Mouse (Mus musculus) splenic B cell, adult 2 months (primary cell): ENCODE data around the gene Cenpn.

Experiments used
- DNase-seq: peaks from one replicate; pipeline ENCODE4 v3.0.0-alpha.2; 2011; ENCODE audit warnings: low read depth, low spot score
- H3K27me3 ChIP-seq: 2 replicates; pipeline ENCODE4 v1.6.1; 2012; ENCODE audit warnings: mild to moderate bottlenecking, low read length, moderate library complexity, mixed read lengths; ENCODE audit not compliant: control insufficient read depth, poor library complexity, insufficient read depth, severe bottlenecking
- H3K36me3 ChIP-seq: 2 replicates; pipeline ENCODE4 v1.6.1; 2012; ENCODE audit warnings: mild to moderate bottlenecking, low read length, moderate library complexity, mixed read lengths; ENCODE audit not compliant: control insufficient read depth, poor library complexity, insufficient read depth, severe bottlenecking

The Cenpn gene

GRCm38 (mm10) chr8:116921337-116922059 lies at the start of gene Cenpn, which contains the start of gene Cmc2:
Gene Cenpn (plus strand): TSS chr8:116921730.
Gene Cmc2 (minus strand): TSS chr8:116921455.
- peak; percentile 98 for DNase-seq
- no peaks in the 10 kb centered on the region for H3K36me3 ChIP-seq
- H3K27me3 ChIP-seq = no peaks in the 10 kb centered on the region

- no peaks in the 10 kb centered on the region for H3K27me3 ChIP-seq
- no peaks in the 10 kb centered on the region for H3K36me3 ChIP-seq
- DNase-seq = peak; percentile 67
Observed at GRCm38 (mm10) chr8:116872761-116873342, 48.7 kb upstream of the Cenpn start.

- peak; percentile 62 for DNase-seq
- no peaks in the 10 kb centered on the region for H3K36me3 ChIP-seq
- no peaks in the 10 kb centered on the region for H3K27me3 ChIP-seq
Observed at GRCm38 (mm10) chr8:116873586-116873985, 47.9 kb upstream of the Cenpn start.

- Histone ChIP-seq H3K27me3 (no peaks in the 10 kb centered on the region), H3K36me3 (no peaks in the 10 kb centered on the region)
- no peak for DNase-seq
Observed at GRCm38 (mm10) chr8:116873986-116874385, 47.5 kb upstream of the Cenpn start.

- Histone ChIP-seq H3K27me3 (no peaks in the 10 kb centered on the region), H3K36me3 (no peaks in the 10 kb centered on the region)
- peak; percentile 84 for DNase-seq
Observed at GRCm38 (mm10) chr8:116875798-116876450, 45.6 kb upstream of the Cenpn start.

GRCm38 (mm10) chr8:116881396-116881795 lies 40.1 kb upstream of the Cenpn start:
- Histone ChIP-seq H3K36me3 (no peaks in the 10 kb centered on the region), H3K27me3 (no peaks in the 10 kb centered on the region)
- DNase-seq = no peak

GRCm38 (mm10) chr8:116887813-116888212 lies 33.7 kb upstream of the Cenpn start:
- no peaks in the 10 kb centered on the region for H3K27me3 ChIP-seq
- no peaks in the 10 kb centered on the region for H3K36me3 ChIP-seq
- no peak for DNase-seq

GRCm38 (mm10) chr8:116891446-116891845 lies 30.1 kb upstream of the Cenpn start:
- no peaks in the 10 kb centered on the region for H3K27me3 ChIP-seq
- H3K36me3 ChIP-seq = no peaks in the 10 kb centered on the region
- no peak for DNase-seq

GRCm38 (mm10) chr8:116892130-116892529 lies 29.4 kb upstream of the Cenpn start:
- DNase-seq = no peak
- Histone ChIP-seq H3K27me3 (no peaks in the 10 kb centered on the region), H3K36me3 (no peaks in the 10 kb centered on the region)

- Histone ChIP-seq H3K36me3 (no peaks in the 10 kb centered on the region), H3K27me3 (no peaks in the 10 kb centered on the region)
- DNase-seq = no peak
Observed at GRCm38 (mm10) chr8:116892636-116893035, 28.9 kb upstream of the Cenpn start.

GRCm38 (mm10) chr8:116893938-116894337 lies 27.6 kb upstream of the Cenpn start:
- DNase-seq = no peak
- no peaks in the 10 kb centered on the region for H3K36me3 ChIP-seq
- no peaks in the 10 kb centered on the region for H3K27me3 ChIP-seq

GRCm38 (mm10) chr8:116895521-116895920 lies 26.0 kb upstream of the Cenpn start:
- Histone ChIP-seq H3K36me3 (no peaks in the 10 kb centered on the region), H3K27me3 (no peaks in the 10 kb centered on the region)
- DNase-seq = no peak

- no peak for DNase-seq
- H3K27me3 ChIP-seq = no peaks in the 10 kb centered on the region
- H3K36me3 ChIP-seq = no peaks in the 10 kb centered on the region
Observed at GRCm38 (mm10) chr8:116904736-116905135, 16.8 kb upstream of the Cenpn start.

GRCm38 (mm10) chr8:116905252-116905651 lies 16.3 kb upstream of the Cenpn start:
- no peaks in the 10 kb centered on the region for H3K27me3 ChIP-seq
- DNase-seq = no peak
- H3K36me3 ChIP-seq = no peaks in the 10 kb centered on the region

GRCm38 (mm10) chr8:116905836-116906235 lies 15.7 kb upstream of the Cenpn start:
- no peaks in the 10 kb centered on the region for H3K27me3 ChIP-seq
- DNase-seq = no peak

More at GRCm38 (mm10) chr8:116905836-116906235, 15.7 kb upstream of the Cenpn start:
- H3K36me3 ChIP-seq = no peaks in the 10 kb centered on the region
